ENCODE assay signal across 8 mouse cellular contexts in genomic region chr1:130715561-130716217, GRCm38 (mm10). TPM values are rescaled to one million over a fixed set of nuclear protein-coding genes. Genes with fewer than 3 reads are reported as not detected.
DNase-seq lines count a peak whose midpoint lies in the region; TF ChIP-seq lines count a peak whose summit lies in the region.

Gene Gm29427 (minus strand): TSS chr1:130715799.

- H3K9me3 ChIP-seq in megakaryocyte, embryonic 14.5 days = no peaks in the 10 kb centered on the region

- H3K4me3 ChIP-seq in gastrocnemius, adult 2 months = peak within 1 kb of the TSS; percentile 90
- H3K4me3 ChIP-seq in megakaryocyte, embryonic 14.5 days (replicated peaks) = peak within 1 kb of the TSS; percentile 93

- peak within 1 kb of the TSS; percentile 92 for H3K27ac ChIP-seq in gastrocnemius, adult 2 months

- peaks cover 61% of the 10 kb centered on the region for H3K36me3 ChIP-seq in megakaryocyte, embryonic 14.5 days (replicated peaks; ENCODE audit: low read length)

- TF ChIP-seq CTCF in gastrocnemius, adult 2 months (IDR thresholded peaks at IDR 0.05) = no peak

- H3K4me1 ChIP-seq in megakaryocyte, embryonic 14.5 days = peaks cover 59% of the 10 kb centered on the region

- DNase-seq in WW6 (ENCODE audit: low read depth, low spot score) = peak; percentile 93
- peak; percentile 69 to 89 for DNase-seq in cerebellum, postnatal 4 days (ENCODE audit: low spot score in 2 of 2)
- peak; percentile 95 for DNase-seq in gastrocnemius, adult 2 months
- DNase-seq in hindlimb bud, embryonic 11.5 days (ENCODE audit: extremely low spot score, low read depth, low spot score) = peak; percentile 62
- peak; percentile 95 to 97 for DNase-seq in left cerebral cortex, adult 8-10 months (ENCODE audit: low spot score in 2 of 2)
- peak; percentile 95 to 96 for DNase-seq in right cerebral cortex, postnatal 10 days (ENCODE audit: low spot score in 2 of 2)
- peak; percentile 89 for DNase-seq in urinary bladder, postnatal 25 days (ENCODE audit: low spot score)

- intact Hi-C loops in gastrocnemius, adult 2 months (cut with DNase I) = loop anchor here (10.0 kb wide), 1 partner anchor 349 kb away; no protein-coding TSS in a partner anchor

- no peaks in the 10 kb centered on the region for H3K27me3 ChIP-seq in megakaryocyte, embryonic 14.5 days (replicated peaks)

RNA-seq across cellular contexts. Expression of gene Gm29427, which starts in this region (rescaled TPM):
- total RNA-seq in gastrocnemius, adult 2 months (2021) = under 1 TPM in 1 of 2 experiments, not detected in 1; 0.14 TPM
- total RNA-seq in left cerebral cortex, adult 8-10 months (2022) = under 1 TPM in 1 of 4 experiments, not detected in 3; 0.22 TPM
- polyA plus RNA-seq in megakaryocyte, embryonic 14.5 days (2012; ENCODE audit: insufficient read depth, low replicate concordance) = not detected in 2 replicates

Comparison
In these comparisons a context has a peak if more than half of its experiments do, and no peak if none do; other contexts are left out.
1. Peak in every context shown above with its lines: DNase-seq, H3K4me3 ChIP-seq and H3K27ac ChIP-seq.
2. Peak in DNase-seq, H3K4me3 ChIP-seq and H3K27ac ChIP-seq in gastrocnemius, adult 2 months; RNA of the gene not detected or under 1 TPM.
3. Peak in DNase-seq in left cerebral cortex, adult 8-10 months; RNA of the gene not detected or under 1 TPM.